Mouse (Mus musculus) liver, embryonic 14.5 days (tissue): Measurements from ENCODE around the gene Tinagl1. TPM values are rescaled to one million over a fixed set of nuclear protein-coding genes. Genes with fewer than 3 reads are reported as not detected.

ENCODE experiments used
- ATAC-seq: fragments of 200-750 bp; cut with Nextera tagmentation; 2 replicates; pipeline ENCODE4 v1.8.0; 2017; ENCODE audit warnings: moderate number of reproducible peaks, mild to moderate bottlenecking, moderate library complexity; ENCODE audit not compliant: insufficient read depth
- DNase-seq, 3 experiments: peaks; one replicate each; pipeline ENCODE4 v3.0.0-alpha.2; 2012 to 2013; ENCODE audit warnings: low read depth in 3 of 3, low spot score in 3 of 3
- H3K27ac ChIP-seq: fragments of 300-500 bp; sonication (generic); 2 replicates; pipeline ENCODE4 v1.5.1; 2014; ENCODE audit warnings: moderate library complexity, mild to moderate bottlenecking, control low read depth, inconsistent platforms
- H3K27me3 ChIP-seq: fragments of 300-500 bp; sonication (generic); 2 replicates; pipeline ENCODE4 v1.6.1; 2014; ENCODE audit warnings: mild to moderate bottlenecking, low read length, moderate library complexity; ENCODE audit not compliant: control insufficient read depth, insufficient read depth
- H3K36me3 ChIP-seq: fragments of 300-500 bp; sonication (generic); replicated peaks from 2 replicates; pipeline ENCODE4 v1.6.1; 2014; ENCODE audit warnings: low read depth; ENCODE audit not compliant: control insufficient read depth, insufficient read depth
- H3K4me1 ChIP-seq, 2 experiments: fragments of 200-500 bp in 1 of 2; fragments of 300-500 bp in 1 of 2; sonication (generic) in 1 of 2; replicated peaks; 2 replicates each; pipeline ENCODE4 v1.6.1; 2012 to 2014; ENCODE audit warnings: antibody characterized with exemption in 1 of 2, inconsistent platforms in 1 of 2, low read length in 1 of 2; ENCODE audit not compliant: control insufficient read depth in 2 of 2, insufficient read depth in 2 of 2
- H3K4me2 ChIP-seq: fragments of 300-500 bp; sonication (generic); 2 replicates; pipeline ENCODE4 v1.6.1; 2014; ENCODE audit warnings: low read depth, mild to moderate bottlenecking, control low read depth, moderate library complexity
- H3K4me3 ChIP-seq, 2 experiments: fragments of 200-500 bp in 1 of 2; fragments of 300-500 bp in 1 of 2; sonication (generic) in 1 of 2; 2 replicates each; pipeline ENCODE4 v1.5.1; 2012 to 2014; ENCODE audit warnings: low read depth in 2 of 2, low read length in 2 of 2, mild to moderate bottlenecking in 2 of 2, control low read depth in 1 of 2, inconsistent platforms in 1 of 2, moderate library complexity in 1 of 2; ENCODE audit not compliant: insufficient read depth in 1 of 2
- H3K9ac ChIP-seq: fragments of 300-500 bp; sonication (generic); replicated peaks from 2 replicates; pipeline ENCODE4 v1.6.1; 2014; ENCODE audit warnings: mild to moderate bottlenecking, control low read depth, moderate library complexity
- H3K9me3 ChIP-seq: fragments of 300-500 bp; sonication (generic); 2 replicates; pipeline ENCODE4 v1.6.1; 2016; ENCODE audit warnings: low read length, mixed read lengths; ENCODE audit not compliant: control insufficient read depth
- CTCF ChIP-seq: IDR thresholded peaks from 2 replicates; pipeline ENCODE4 v1.5.1; 2016; ENCODE audit warnings: antibody characterized with exemption, low read depth, control low read depth
- EP300 ChIP-seq: IDR thresholded peaks from 2 replicates; pipeline ENCODE4 v1.6.1; 2016; ENCODE audit warnings: antibody characterized with exemption, low read depth
- WGBS: fragments of 180-500 bp; shearing (Covaris S2); extraction: QIAGEN DNeasy Blood & Tissue Kit; methylation state at CpG from one replicate; pipeline ENCODE4 v1.1.7; 2014; ENCODE audit not compliant: insufficient replicate concordance; 5-methylcytosine and 5-hydroxymethylcytosine counted together
- polyA plus RNA-seq, 2 experiments: library from polyadenylated mRNA; depleted of rRNA in 1 of 2; stranded (reverse) in 1 of 2; unstranded in 1 of 2; fragments of >200 nt; fragmentation: Nextera tagmentation in 1 of 2; extraction: Ambion mirVana in 1 of 2; gene quantifications; 2 replicates each; pipeline versions ENCODE4 v1.2.1 to v1.2.3; 2012 to 2014

The Tinagl1 gene
- polyA plus RNA-seq, 2 experiments, result 18.2 to 24.4 TPM

DNA sequence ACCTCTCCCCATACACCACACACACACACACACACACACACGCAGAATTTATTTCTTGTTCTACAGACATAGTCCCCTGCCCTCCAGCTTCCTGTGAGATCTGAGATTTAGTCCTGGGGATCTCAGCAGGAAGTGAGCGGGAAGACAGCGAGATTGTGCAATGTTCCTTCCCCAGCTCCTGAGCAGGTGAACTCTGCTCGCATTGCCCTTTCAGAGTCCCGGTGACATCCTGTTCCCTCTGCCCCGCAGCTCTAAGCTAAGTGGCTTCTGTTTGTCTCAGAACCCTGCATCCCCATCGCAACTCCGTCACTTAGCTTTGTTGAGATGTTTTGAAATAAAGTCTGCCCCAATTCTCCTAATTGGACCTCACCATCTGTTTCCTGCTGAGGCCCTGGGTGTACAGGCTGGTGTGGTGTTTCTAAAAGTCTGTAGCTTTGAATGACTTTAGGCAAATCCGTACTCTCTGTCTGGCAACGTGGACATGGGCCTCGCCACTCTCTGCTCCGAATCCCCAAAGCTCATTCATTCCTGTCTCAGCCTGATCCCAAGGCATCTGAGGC lies 18.0 kb downstream of the Tinagl1 start:
- ATAC-seq (no peak), DNase-seq (no peak)
- Histone ChIP-seq H3K9ac (no peak overlapping the region), H3K27me3 (peaks cover 8% of the 10 kb centered on the region), H3K27ac (no peak overlapping the region), H3K4me3 (no peak overlapping the region), H3K4me1 (no peaks in the 10 kb centered on the region), H3K4me2 (no peak overlapping the region), H3K9me3 (no peaks in the 10 kb centered on the region), H3K36me3 (no peaks in the 10 kb centered on the region)
- WGBS, result 25% methylated on average over 12 of the region's 12 CpGs
- TF ChIP-seq CTCF, result no peak
- no peak for TF ChIP-seq EP300

DNA sequence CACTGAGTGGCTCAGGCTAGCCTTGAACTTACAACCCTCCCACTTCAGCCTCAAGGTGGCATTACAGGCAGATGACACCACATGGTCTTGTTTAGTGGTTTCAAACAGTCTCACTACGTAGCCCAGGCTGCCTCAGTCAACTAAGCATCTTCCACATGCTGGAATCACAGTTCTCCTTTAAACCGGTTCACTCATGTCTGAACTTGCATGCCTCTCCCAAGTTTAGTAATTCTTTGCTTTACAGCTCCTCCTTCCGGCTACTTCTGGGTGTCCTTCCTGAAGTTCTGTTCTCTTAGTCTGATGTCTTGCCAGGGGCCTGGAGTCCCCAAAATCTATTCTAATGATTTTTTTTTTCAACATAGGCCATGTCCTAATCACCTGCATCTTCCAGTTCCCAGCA lies 20.7 kb downstream of the Tinagl1 start:
- ATAC-seq (no peak), DNase-seq (no peak)
- no peak overlapping the region for H3K4me3 ChIP-seq
- H3K27ac ChIP-seq, result no peak overlapping the region
- TF ChIP-seq CTCF (no peak), EP300 (no peak)
- H3K9ac ChIP-seq, result no peak overlapping the region
- H3K9me3 ChIP-seq, result no peaks in the 10 kb centered on the region
- no peaks in the 10 kb centered on the region for H3K4me1 ChIP-seq
- H3K36me3 ChIP-seq, result no peaks in the 10 kb centered on the region
- H3K27me3 ChIP-seq, result peaks cover 8% of the 10 kb centered on the region
- WGBS, result 58% methylated on average over 3 of the region's 3 CpGs
- H3K4me2 ChIP-seq, result no peak overlapping the region

DNA sequence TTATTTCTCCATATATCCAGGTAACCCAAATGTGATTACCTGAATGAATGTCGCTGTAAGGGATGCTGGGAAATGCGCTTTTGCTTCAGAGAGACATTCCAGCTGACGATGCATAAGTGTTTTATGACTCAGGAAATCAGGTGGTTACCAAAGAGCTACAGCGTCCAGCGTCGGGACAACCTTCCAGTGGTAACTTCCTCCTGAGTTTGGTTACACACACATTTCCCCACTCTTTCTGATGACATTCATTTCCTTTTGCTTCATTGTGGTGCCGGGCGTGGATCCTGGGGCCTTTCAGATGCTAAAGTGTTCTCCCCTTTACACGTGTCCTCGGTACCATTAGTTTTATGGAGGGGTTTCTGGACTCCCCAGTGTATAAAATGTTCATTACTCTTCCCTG lies 26.5 kb downstream of the Tinagl1 start:
- ATAC-seq (no peak), DNase-seq (no peak)
- WGBS, result 21% methylated on average over 10 of the region's 10 CpGs
- Histone ChIP-seq H3K9me3 (no peaks in the 10 kb centered on the region), H3K36me3 (no peaks in the 10 kb centered on the region), H3K27ac (no peak overlapping the region), H3K4me2 (no peak overlapping the region), H3K4me3 (no peak overlapping the region), H3K27me3 (peaks cover 8% of the 10 kb centered on the region), H3K4me1 (no peaks in the 10 kb centered on the region), H3K9ac (no peak overlapping the region)
- no peak for TF ChIP-seq CTCF
- no peak for TF ChIP-seq EP300

DNA sequence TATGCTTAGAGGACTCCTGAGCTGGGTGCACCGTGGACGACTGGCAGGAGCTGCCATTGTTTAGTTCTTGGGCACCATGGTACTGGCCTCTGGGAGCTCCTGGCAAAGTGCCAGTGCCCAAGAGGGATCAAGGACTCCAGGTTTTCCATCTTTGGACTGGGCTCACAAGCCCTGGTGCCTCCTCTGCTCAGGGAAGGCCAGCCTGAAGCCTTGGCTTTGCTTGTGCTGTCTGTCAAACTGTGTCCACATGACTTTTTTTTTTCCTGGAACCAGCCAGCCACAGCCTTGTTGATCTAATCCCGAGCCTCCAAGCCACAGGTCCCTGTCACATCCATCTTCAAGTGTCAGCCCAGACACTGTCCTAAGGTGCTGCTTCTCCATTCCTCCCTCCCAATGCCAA lies 33.1 kb downstream of the Tinagl1 start:
- no peak overlapping the region for H3K4me2 ChIP-seq

DNA sequence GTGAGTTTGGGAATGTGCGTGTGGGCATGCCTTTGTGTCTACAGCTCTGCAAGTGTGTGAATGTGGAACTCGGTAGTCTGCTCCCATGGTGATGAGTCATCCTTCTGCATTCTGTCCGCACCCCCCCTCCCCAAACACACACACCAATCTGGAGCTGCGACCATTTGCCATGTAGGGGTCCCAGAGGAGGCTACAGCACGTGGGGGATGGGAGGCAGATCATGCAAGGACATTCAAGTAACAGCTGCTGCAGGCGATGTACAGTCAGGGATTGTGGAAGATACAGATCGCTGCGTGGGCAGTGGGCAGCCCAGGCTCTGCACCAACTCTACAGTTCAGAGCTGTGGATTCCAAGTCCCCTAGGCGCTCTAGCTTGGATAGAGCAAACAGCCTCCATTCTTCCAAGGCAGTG lies 33.9 kb downstream of the Tinagl1 start:
- Histone ChIP-seq H3K27me3 (peaks cover 32% of the 10 kb centered on the region), H3K36me3 (no peaks in the 10 kb centered on the region), H3K4me2 (no peak overlapping the region), H3K4me3 (no peak overlapping the region), H3K9ac (no peak overlapping the region), H3K4me1 (no peaks in the 10 kb centered on the region), H3K9me3 (no peaks in the 10 kb centered on the region), H3K27ac (no peak overlapping the region)
- ATAC-seq (no peak), DNase-seq (no peak)
- WGBS, result 41% methylated on average over 9 of the region's 9 CpGs
- TF ChIP-seq CTCF (no peak), EP300 (no peak)

More for the DNA sequence above, 33.1 kb downstream of the Tinagl1 start:
- H3K4me1 ChIP-seq, result no peaks in the 10 kb centered on the region
- H3K36me3 ChIP-seq, result no peaks in the 10 kb centered on the region
- WGBS, result 38% methylated on average over 3 of the region's 3 CpGs
- TF ChIP-seq EP300 (no peak), CTCF (no peak)
- H3K4me3 ChIP-seq, result no peak overlapping the region
- DNase-seq (no peak), ATAC-seq (no peak)
- H3K27ac ChIP-seq, result no peak overlapping the region
- H3K9ac ChIP-seq, result no peak overlapping the region
- no peaks in the 10 kb centered on the region for H3K9me3 ChIP-seq
- peaks cover 32% of the 10 kb centered on the region for H3K27me3 ChIP-seq
